Mouse (Mus musculus) layer of hippocampus, postnatal 36 days (tissue): ENCODE measurements around the gene Dnajc5. TPM values are rescaled to one million over a fixed set of nuclear protein-coding genes. Genes with fewer than 3 reads are reported as not detected.

Experiments used
- DNase-seq, 2 experiments: peaks; one replicate each; pipeline ENCODE4 v3.0.0; 2022
- total RNA-seq, 2 experiments: library from RNA; stranded (reverse); gene quantifications; 2 replicates each; pipeline ENCODE4 v1.2.3; 2021

The Dnajc5 gene
- total RNA-seq, 2 experiments from 2014 or later: 252 to 275 TPM

DNA sequence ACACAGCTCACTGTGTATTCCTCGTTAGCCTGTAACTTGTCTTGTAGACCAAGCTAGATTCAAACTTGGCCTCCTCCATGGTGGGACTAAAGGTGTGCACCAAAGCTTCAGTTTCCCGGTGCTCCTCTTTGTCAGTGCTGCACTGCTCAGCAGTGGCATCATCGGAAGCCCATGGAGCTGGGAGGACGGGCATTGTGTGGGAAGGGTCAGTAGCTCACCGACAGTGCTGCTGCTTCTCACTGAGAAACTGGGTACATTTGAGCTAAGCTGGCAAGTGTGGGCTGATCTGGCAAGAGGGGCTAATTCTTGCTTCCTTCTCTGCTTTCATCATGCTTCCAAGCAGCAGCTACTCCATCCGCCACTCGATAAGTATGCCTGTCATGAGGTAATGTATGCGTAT is 9.1 kb upstream of the Dnajc5 start:
- no peak for DNase-seq

DNA sequence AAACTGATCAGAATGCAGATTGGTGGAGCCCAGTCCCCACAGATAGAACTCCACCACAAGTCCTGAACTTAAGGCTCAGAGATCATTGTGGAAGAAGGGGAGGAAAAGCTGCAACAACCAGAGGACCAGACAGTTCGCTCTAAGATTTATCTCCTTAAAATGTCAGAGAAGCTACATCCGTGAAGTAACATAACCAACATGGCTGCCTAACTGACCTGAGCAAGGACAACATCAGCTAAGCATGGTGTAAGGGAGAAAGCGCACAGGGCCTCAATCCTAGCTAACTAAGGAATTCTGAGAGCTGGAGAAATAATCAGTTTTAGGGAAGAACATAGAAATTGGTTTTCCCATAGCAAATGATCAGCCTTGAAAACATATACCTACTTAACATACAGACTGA is 1.1 kb upstream of the Dnajc5 start:
- no peak for DNase-seq

DNA sequence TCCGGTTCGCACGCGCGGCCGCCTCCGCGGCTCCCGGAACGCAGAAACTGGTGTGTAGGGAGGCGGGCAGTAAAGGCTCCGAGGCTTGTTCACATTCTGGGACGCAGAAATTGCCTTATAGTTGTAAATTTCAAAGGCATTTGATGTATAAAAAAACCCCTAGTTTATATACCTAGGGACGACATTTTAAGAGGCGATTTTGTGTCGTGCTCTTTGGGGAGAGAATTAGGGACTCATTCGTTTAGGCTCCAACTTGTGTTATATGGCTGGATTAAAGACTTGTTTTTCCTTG is 597 bp downstream of the Dnajc5 start:
- no peak for DNase-seq

DNA sequence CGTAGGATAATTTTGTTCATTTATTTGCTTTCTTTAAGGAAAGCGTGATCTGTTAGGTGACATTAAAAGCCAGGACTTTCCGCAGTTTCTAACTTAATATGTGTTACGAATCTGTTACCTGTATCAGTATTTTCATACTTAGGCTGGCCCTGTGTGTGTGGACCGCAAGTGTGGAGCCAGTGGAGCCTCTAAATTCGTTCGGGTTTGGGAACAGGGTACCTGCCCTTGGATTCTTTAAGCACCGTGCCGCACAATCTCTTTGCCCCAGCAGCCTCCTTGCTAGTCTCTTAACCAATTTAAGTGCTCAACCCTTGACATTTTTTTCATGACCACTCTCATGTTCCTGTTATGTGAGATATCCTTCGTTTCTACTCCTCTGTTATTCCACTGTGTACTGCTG is 1.2 kb downstream of the Dnajc5 start:
- DNase-seq: no peak

DNA sequence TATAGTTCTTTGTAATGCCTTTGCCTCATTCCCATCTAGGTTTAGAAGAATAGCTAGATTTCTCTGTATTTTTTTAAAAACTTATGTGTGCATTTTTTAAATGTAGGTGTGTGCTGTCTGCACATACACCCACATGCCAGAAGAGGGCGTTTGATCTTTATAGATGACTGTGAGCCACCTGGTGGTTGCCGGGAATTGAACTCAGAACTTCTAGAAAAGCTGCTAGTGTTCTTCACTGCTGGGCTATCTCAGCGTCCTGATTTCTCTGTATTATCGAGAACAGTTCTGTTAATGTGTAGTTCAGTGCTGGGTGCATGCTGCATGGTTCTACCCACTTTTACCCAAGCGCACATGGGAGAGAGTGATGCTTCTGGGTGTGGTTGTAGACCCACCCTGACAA is 2.5 kb downstream of the Dnajc5 start:
- peak in 1 of 2 experiments; percentile 9 for DNase-seq

DNA sequence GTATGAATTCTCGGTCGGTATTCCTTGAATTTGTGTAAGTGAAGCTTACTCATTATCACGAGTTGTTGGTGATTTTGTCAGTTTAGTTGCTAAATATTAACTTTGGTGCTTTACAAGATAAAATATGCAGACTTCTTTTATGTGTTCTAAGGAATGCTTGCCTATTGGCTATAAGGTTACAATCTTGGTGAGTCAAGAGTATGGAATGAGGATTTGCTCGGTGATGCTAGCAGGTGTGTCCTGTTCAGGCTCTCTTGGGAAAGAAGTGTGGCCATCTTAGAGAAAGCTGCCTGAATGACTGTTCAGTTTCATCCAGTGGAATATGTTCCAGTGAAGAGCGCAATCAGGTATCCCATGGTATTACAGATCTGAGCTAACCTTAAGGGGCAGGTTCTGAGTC is 5.2 kb downstream of the Dnajc5 start:
- DNase-seq: no peak

DNA sequence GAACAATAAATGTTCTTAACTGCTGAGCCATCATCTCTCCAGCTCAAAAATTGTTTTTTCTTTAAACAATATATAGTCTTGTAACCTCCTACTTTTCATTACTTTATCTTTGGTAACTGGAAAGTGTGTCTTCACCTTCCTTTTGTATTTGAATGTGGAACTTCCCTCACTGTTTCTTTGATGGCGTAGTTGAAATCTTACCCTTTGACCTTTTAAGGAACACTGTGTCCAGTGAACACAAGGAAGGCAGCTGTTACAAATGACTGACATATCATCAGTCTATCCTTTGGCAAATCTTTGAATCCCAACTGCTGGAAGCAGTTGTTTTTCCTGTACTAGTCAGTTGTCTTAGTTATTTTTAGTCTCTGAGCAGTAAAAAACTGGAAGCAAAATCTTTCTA is 8.8 kb downstream of the Dnajc5 start:
- no peak for DNase-seq

DNA sequence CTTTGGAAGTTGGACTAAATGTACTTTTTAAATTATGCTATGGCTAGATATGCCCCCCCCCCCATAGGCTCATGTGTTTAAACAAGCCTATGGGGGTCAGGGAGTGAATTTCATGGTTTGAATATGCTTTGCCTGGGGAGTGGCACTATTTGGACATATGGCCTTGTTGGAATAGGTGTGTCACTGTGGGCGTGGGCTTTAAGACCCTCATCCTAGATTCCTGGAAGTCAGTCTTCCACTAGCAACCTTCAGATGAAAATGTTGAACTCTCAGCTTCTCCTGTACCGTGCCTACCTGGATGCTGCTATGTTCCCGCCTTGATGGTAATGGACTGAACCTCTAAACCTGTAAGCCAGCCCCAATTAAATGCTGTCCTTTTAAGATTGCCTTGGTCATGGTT is 12.3 kb downstream of the Dnajc5 start:
- DNase-seq: no peak

DNA sequence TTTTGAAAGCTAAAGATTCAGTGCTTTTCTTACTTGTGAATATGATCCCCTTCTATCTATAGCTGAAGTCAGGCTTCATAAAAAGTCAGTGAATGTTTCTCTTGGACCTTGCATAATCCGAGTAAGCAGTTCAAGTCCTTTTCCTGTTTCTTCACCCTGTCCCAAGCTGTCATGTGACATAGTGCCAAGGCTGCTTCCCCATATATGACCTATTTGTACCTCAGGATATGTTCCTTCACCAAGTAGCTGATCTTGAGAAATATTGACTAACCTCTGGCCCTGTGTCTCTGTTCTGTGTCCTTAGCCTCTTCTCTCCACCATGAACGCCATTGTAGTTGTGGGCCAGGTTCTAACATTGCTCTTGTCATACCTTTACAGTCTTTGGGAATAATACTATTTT is 16.1 kb downstream of the Dnajc5 start:
- no peak for DNase-seq

DNA sequence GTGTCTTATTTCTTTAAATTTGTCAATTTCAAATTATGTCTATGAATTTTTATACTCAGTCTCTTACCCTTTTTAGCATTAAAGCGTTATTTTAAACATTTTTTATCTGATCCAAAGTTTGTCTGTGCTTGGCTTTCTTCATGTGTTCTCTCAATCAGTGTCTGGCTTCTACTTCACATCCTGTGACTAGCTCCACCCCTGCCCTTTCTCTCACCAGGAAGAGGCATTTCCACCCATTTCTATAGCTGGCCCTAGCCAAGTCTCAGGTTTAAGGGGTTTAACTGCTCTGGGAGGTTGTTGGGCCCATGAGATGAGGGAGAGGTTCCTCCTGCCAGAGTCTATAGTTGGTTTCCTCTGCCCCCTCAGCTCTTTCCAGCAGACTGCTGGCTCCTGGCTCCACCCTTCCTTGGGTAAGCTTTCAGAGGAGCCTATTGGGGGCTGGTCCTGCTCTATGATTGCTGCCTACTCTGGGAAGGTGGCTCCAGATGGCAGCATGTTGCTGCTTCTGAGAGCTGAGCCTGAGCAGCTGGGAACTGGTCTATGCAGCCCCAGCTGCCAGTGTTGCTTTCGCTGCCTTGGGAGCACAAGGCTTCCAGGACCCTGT is 17.3 kb downstream of the Dnajc5 start:
- peak; percentile 33 to 54 for DNase-seq

DNA sequence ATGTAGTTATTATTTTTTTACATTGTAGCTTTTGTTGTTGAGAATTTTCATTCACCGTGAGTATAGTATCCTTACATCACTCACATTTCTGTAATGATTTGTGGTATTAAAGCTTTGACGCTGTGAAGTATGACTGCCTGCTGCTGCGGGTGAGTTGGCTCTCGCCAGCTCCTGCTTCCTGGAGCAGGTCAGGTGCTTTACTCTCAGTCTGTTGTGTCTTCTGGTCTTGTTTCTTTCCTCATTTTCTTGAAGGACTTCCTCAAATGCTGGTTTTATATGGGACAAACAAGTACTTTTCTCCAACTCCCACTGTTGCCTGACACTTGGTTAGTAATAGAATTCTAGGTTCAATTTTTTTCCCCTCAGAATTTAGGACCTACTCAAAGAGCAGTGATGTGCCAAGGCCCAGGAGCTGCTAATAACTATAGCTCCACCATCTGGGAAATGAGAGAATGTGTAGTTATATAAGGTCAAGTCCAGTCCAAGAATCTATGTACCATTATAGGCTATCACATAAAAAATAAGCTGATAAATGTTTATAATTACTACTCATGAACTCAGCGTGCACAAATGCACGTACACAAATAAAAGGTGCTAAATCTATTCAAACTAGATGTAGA is 21.6 kb downstream of the Dnajc5 start:
- DNase-seq: no peak

DNA sequence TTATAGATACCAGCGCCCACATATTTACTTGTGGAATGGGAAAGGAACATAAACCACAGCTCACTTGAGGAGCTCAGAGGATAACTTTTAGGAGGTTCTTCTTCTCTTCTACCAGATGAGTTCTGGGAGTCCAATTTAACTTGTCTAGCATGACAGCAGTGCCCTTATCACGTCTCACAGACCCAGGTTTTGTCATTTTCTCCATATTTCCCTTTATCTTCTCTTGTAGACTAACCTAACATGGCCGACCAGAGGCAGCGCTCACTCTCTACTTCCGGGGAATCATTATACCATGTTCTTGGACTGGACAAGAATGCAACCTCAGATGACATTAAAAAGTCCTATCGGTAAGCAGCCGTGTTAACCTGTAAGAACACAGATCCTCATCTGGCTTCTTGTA is 25.9 kb downstream of the Dnajc5 start:
- no peak for DNase-seq

DNA sequence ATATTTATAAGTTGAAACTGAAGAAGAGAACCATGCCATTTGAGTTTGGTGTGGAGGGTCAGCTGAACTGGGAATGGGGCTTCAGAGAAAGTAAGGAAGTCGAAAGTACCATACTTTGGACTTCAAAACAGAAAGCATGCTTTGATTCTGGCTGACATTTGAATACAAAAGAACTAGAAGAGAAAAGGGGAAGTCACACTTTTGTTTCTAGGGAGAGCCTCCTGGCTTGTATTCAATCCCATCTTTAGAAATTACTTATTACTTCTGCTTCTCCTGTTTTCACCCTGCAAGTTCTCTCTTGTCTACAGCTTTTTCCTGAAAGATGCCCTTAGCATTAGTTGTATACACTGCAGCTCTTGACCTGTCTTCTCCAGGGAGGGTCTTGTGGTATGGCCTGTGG is 27.9 kb downstream of the Dnajc5 start:
- DNase-seq: no peak

DNA sequence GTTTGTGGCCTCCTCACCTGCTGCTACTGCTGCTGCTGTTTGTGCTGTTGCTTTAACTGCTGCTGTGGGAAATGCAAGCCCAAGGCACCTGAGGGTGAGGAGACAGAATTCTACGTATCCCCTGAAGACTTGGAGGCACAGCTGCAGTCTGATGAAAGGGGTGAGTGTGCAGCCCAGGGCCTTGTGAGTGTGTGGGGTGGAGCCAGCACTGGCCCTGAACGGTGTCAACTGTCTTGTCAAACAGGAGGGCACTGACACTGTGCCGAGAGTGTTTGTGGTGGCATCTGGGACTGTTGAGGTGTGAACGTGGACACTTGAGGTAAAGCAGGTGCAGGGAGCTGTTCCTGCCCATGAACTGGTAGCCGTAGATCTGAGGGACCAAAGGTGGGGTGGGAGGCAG is 28.4 kb downstream of the Dnajc5 start:
- DNase-seq: no peak

DNA sequence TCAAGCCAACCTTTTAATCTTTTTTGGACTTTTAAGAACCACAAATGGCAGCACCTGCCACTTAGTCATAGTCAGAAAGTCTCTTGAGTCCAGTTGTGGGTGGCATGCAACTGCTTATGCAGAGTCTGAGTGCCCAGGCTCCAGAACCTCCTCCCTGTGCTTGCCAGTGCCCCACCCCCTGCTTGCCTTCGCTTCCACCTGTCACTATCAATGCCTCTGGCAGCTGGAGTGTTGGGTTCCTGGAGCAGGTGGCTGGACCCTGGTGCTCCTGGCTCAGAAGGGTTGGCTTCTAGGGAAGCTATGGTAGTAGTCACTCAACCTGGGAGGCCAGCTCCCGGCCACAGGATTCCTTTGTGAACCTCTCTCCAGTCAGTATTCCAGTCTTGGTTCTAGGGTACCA is 29.9 kb downstream of the Dnajc5 start:
- DNase-seq: no peak

DNA sequence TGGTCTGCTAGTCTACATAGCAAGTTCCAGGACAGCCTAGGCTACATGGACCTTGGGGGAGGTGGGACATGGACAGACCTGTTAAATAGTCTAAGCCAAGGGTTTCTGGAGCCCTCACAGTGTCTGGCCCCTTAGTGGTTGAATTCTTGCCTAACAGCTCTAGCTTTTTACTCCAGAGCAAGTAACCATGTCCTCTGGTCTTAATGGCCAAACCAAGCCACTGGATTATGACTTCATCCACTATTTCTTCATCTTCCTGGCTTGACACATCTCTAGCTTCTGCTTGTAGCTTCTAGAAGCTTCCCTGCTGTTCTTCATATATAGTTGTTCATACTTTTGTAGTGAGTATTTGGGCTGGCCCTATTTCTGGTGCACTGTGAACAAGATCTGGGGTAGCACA is 33.5 kb downstream of the Dnajc5 start:
- no peak for DNase-seq

DNA sequence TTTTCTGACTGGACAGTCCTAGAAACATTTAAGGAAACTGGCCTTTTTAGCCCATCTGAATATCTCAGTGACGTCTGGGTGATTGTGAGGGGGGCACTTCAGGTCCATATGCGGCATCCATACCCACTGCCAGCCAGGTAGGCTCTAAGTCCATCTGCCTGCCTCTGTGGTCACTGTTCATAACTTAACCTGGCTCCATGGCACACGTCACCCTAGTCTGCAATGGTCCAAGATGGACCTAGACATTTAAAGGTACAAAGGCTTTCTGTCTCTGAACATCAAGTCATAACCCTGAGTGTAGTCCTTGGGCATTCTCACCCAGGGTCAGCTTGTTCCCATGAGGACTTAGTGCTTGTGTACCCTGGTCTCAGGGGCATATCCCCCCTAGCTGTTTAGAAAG is 47.1 kb downstream of the Dnajc5 start:
- no peak for DNase-seq

DNA sequence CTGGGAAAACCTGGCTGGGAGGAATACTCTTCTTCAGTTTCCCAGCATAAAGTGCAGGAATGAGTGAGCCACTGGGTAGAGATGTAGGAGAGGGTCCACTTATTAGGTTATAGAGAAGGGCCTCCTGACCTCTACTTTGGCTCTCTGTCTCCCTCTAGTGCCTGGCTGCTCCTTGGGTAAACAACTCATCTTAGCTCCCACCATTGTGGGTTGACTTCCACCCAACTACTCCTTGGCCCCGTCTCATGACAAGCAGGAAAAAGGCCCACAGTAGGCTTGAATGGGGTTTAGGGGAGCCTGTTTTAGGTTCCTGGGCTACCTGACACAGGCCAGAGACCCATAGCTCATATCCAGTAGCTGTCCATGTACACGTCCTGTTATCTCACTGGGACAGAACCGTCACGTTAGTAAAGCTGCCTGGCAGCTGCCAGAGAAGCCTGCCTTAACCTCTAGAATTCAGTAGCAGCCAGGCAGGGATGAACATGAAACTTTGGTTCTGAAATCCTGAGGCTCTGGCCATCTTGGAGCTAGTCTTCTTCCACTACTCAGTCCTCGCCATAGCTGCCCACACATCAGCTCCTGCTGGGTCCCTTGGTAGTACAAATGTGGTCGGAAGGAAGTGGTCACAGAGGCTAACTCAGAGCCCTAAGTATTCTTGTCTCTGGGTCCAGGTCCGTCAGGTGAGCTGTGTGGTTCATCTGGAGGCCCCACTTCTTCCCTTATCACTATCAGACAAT is 48.2 kb downstream of the Dnajc5 start:
- DNase-seq: no peak

DNA sequence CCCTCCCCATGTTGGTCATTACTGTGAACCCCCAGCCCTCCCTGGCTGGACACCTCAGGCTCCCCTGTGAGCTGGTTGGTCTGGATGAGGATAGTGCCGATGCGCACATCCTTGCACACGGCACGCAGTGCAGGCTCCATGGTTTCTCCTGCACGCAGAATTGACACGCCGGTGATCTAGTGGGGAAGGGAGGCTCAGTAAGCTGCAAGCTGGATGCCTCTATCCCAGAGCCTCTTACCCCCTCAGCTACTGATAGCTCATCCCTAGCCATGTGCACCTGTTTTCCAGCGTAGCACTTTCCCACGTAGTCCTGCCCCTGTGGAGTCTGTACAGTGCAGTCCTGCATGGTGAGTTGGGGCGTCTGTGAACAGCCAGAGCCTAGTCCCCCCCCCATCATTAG is 49.6 kb downstream of the Dnajc5 start:
- DNase-seq: no peak

DNA sequence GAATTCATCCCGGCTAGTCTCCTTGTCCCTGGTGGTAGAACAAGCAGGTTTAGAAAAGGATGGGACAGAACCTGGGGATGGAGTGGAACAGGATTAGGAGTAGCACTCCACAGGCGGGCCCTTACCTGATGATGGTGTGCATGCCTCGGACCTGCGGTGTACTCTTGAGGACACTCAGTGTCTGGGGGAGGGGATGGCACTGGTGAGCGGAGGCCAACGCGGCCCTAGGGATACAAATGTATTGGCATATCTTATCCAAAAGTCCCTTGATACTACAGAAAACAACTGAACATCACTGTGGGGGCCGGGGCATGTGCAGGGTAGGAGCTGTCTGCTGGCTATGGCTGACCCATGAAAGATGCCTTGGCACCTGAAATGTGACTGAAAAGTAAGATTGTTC is 50.1 kb downstream of the Dnajc5 start:
- no peak for DNase-seq

DNA sequence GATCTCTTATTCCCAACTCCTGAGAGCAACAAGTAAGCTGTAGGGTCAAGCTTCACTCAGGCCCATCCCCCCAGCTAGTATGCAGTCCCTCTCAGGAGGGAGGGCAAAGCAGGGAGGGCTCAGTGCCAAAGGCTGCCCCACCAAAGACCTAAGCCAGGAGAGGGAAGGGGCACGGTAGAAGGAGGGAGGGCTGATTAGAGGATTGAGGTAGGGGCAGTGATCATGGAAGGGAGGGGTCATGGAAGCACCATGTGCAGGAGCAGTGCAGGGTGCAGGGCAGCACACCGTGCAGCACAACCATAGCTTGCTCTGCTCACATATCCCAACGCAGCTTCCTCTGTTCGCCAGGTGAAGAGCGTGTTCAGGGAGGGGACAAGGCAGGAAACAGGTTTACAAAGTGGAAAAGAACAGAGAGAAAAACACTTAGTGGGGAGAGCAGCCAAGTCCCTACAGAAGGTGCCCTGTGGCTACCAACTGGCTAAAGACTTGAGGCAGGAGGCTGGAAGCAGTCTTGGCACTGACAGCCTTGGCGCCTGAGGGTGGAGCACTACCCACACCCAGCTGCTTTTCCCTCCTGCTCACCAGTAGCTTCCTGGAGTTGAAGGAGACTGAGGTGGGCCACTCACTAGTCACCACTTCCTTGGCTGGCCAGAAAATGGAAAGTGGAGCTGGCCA is 50.8 kb downstream of the Dnajc5 start:
- DNase-seq: no peak

DNA sequence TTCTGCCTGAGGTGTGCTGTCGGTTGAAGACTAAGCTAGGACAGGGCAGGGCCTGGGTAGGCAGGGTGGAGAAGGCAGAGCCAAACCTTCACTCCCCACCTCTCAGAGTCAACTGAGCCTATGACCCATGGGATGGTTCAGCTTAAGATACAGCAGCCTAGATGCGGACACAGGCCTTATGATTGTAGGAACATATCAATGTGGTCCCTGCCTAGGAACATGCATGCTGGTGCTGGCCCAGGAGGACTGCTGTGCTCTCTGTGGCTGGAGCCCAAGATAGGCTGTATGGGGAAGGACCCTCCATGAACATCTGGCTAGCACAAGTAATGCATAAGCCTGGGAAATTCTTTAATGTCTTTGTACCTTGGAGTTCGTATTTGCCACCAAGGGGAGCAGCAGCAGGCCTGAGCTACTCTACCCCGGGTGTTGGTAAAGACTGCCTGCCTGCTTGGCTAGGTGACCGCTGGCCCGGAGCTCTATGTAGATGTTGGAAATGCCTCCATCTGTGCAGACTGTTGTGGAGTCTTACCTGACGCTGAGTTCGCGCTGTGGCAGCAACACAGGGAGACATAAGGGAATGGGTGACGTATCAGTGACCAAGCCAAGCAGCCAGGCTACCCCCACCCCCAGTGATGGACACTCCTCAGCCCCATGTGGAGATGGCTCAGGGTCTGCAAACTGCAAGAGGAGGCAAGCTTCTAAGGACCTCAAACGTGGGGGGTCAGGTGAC is 51.8 kb downstream of the Dnajc5 start:
- DNase-seq: no peak
